Mouse (Mus musculus) bone marrow, adult 2 months (tissue): ENCODE results near the gene Vti1a. TPM values are rescaled to one million over a fixed set of nuclear protein-coding genes. Genes with fewer than 3 reads are reported as not detected.
A peak's percentile ranks its signal among the peaks of the same experiment; 100 is the strongest.

Source experiments
- H3K27ac ChIP-seq: fragments of 200-500 bp; 2 replicates; pipeline ENCODE4 v1.5.1; 2012; ENCODE audit warnings: low read depth, mild to moderate bottlenecking, control low read depth, inconsistent platforms, low read length; ENCODE audit not compliant: control insufficient read depth, poor library complexity, insufficient read depth
- H3K4me1 ChIP-seq: fragments of 200-500 bp; 2 replicates; pipeline ENCODE4 v1.6.1; 2011; ENCODE audit warnings: low read length; ENCODE audit not compliant: control insufficient read depth, insufficient read depth
- H3K4me3 ChIP-seq: fragments of 200-500 bp; replicated peaks from 2 replicates; pipeline ENCODE3; 2011; ENCODE audit warnings: mild to moderate bottlenecking, low read depth, low read length, control low read depth; ENCODE audit not compliant: control insufficient read depth
- CTCF ChIP-seq: fragments of 200-500 bp; IDR thresholded peaks from 2 replicates; pipeline ENCODE4 v1.5.1; 2011; ENCODE audit warnings: low read length, control low read depth; ENCODE audit not compliant: control insufficient read depth, insufficient read depth
- POLR2A ChIP-seq: fragments of 200-500 bp; IDR thresholded peaks from 2 replicates; pipeline ENCODE4 v1.6.1; 2011; ENCODE audit warnings: low read depth, mild to moderate bottlenecking, control low read depth, low read length, borderline replicate concordance; ENCODE audit not compliant: control insufficient read depth
- WGBS: fragments of 180-500 bp; shearing (Covaris S2); methylation state at CpG from one replicate; pipeline ENCODE4 v1.1.7; 2018; 5-methylcytosine and 5-hydroxymethylcytosine counted together
- polyA plus RNA-seq: library from polyadenylated mRNA; stranded (reverse); fragments of >200 nt; gene quantifications from 2 replicates; pipeline ENCODE4 v1.2.4, GENCODE M21; 2011; ENCODE audit warnings: low replicate concordance; ENCODE audit not compliant: missing spikeins, insufficient read depth, insufficient read length

Gene Vti1a
- polyA plus RNA-seq, 1 experiment, result 11.4 TPM

DNA sequence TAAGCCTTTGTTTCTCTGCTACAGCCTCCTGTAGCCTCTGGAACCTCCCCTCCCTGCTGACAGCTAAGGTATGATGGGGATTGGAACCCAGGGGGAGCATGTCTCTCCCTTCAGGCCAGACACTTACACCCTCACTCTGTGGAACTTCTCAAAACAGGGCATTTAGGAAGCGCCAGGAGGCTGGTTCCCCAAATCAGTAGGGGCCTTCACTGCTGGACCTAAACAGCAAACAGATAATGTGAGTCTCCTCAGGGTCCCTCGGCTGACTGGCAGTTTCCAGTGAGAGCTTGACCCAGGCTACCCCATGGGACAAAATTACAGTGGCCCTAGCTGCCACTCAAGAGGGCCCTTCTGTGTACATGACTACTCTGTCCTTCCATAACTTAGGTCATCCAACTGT lies 325.8 kb downstream of the Vti1a start:
- TF ChIP-seq POLR2A (no peak), CTCF (no peak)
- no peaks in the 10 kb centered on the region; the same call in 1 of the 2 replicates for H3K4me1 ChIP-seq
- H3K4me3 ChIP-seq, result no peak overlapping the region
- WGBS, result 61% methylated on average over 2 of the region's 2 CpGs
- H3K27ac ChIP-seq, result no peak overlapping the region

DNA sequence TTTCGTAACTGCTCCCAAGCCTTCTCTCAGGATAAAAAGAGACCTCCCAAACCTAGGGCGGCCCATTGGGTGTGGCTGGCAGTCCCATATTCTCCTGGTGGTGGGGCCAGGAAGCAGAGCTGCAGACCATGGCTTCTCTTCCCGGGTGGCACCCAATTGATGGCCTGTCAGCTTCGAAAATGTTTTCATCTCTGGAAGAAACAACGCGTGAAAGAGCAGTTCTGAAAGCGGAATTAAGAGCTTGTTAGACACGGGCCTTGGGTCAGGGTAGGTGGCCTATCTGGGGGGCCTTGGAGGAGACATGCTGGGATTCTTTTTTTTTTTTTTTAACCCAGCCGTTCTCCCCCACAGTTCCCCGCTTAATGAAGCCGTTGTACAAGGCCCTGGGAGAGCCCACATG lies 326.3 kb downstream of the Vti1a start:
- Histone ChIP-seq H3K4me3 (no peak overlapping the region), H3K27ac (no peak overlapping the region), H3K4me1 (no peaks in the 10 kb centered on the region; the same call in 1 of the 2 replicates)
- WGBS, result 76% methylated on average over 11 of the region's 11 CpGs
- no peak for TF ChIP-seq POLR2A
- no peak for TF ChIP-seq CTCF

DNA sequence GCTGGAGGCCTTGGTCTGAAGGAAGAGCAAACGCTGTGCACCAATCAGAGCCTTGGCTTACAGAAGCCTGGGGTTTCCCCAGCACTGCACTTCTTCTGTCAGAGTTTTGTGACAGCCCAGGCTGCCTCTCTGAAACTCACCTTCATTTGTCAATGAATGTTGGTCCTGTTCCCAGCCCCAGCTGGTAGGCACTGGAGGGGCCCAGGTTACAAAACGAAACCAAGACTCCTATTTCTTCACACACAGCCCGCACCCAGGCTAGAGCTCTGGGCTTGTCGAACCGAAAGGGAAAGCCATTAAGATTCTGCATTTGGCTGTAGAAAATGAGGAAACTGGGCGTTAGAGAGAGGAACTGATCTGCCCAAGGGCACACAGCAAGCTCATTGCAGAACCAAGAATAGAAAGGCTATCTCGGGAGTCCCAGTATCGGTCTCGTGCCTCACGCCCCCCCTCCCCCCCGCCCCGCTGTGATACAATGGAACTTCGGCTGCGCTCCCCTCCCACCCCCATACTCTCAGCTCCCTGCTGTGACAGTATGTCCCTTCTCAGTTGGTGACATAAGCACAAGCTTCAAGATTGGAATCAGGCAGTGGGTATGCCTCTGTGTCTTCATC lies 327.3 kb downstream of the Vti1a start:
- peak overlapping the region; percentile 54 for H3K4me3 ChIP-seq
- H3K27ac ChIP-seq, result peak overlapping the region; percentile 63
- H3K4me1 ChIP-seq, result no peaks in the 10 kb centered on the region; the same call in 1 of the 2 replicates
- TF ChIP-seq CTCF (no peak), POLR2A (no peak)
- WGBS, result under 1% methylated on average over 14 of the region's 14 CpGs

DNA sequence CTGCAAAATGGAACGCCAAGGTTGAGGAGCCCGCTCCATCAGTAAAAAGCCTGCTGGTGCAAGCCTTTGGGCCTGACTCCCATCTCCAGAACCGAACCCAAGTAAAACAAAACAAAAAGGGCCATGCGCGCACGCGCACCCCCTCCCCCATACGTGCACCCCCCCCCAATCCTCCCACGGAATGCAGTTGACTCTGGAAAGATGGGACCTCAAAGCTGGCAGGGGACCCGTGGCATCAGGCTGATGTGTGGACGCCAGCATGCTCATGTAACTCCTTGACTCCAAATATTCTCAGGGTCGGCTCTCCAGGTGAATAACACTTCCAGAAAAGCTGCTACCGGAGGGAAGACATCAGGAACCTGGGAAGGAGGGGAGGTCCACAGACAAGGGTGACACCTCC lies 327.8 kb downstream of the Vti1a start:
- no peaks in the 10 kb centered on the region; the same call in 1 of the 2 replicates for H3K4me1 ChIP-seq
- TF ChIP-seq CTCF (no peak), POLR2A (no peak)
- H3K27ac ChIP-seq, result peak overlapping the region; percentile 18; the same call in 1 of the 2 replicates
- WGBS, result 57% methylated on average over 13 of the region's 13 CpGs
- H3K4me3 ChIP-seq, result no peak overlapping the region

DNA sequence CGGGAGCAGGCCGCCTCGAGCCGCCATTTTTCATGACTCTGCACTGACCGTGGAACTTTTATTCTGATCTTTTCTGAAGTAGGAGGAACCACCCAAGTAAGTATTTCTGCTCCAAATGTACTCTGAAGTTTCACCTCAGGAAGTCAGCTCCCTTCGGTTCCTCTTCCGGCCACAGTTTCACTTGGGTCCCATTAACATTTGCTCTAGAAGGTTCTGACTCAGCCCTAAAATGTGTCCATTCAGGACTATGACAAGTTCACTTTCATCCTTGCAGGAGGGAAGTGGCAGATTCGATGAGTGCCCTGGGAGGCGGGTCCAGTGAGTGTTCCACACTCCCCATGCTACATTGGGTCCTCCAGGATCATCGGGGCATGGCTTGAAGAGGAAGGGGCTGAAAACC lies 333.3 kb downstream of the Vti1a start:
- Histone ChIP-seq H3K27ac (no peak overlapping the region; the same call in 1 of the 2 replicates), H3K4me3 (no peak overlapping the region), H3K4me1 (peaks cover 4% of the 10 kb centered on the region; the same call in 1 of the 2 replicates)
- 26% methylated on average over 10 of the region's 10 CpGs for WGBS
- TF ChIP-seq POLR2A (no peak), CTCF (no peak)

DNA sequence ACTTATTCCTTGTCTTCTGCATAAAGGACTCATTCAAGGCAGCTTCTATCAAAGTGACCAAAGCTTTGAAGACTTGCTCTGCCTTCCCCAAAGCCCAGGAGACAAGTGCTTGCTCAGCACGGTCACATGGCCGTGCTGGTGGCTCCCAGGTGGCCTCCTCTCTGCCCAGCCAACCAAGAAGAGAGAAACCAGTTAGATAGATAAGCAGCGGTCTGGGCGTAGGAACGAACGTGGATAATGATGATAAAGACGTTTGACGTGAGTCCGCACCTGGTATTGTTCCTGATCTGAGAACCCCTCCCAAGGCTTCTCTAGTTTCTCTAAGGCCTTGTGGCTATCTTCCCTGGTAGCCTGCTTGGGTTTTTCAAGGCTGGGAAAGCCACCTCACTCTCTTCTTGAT lies 334.9 kb downstream of the Vti1a start:
- TF ChIP-seq CTCF (no peak), POLR2A (no peak)

DNA sequence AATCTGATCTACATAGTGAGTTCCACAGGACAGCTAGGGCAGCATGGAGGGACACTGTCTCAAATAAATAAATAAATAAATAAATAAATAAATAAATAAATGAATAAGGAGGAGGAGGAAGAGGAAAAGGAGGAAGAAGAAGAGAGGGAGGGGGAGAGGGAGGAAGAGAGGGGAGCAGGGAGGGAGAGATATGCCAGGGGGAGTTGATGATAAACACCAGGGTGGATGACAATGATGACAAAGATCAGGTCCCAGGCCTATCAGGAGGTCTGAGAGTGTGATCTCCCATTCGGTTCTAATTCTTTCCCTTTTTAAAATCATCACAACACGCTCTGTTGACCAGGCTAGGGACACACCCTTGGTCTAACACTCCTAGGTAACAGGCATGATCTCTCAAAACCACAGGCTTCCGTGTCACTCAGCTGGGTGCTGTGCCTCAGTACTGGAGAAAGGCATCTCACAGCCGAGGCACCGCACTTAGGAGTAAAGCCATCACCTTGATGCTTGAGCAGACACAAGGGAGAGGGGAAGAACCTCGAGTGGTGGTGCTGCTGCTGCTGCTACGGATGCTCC lies 336.7 kb downstream of the Vti1a start:
- WGBS, result 67% methylated on average over 7 of the region's 7 CpGs
- Histone ChIP-seq H3K27ac (no peak overlapping the region), H3K4me3 (no peak overlapping the region), H3K4me1 (peaks cover 4% of the 10 kb centered on the region; the same call in 1 of the 2 replicates)
- TF ChIP-seq CTCF (no peak), POLR2A (no peak)

More for the DNA sequence above, 334.9 kb downstream of the Vti1a start:
- Histone ChIP-seq H3K4me1 (peaks cover 4% of the 10 kb centered on the region; the same call in 1 of the 2 replicates), H3K27ac (no peak overlapping the region), H3K4me3 (no peak overlapping the region)
- 64% methylated on average over 9 of the region's 9 CpGs for WGBS

DNA sequence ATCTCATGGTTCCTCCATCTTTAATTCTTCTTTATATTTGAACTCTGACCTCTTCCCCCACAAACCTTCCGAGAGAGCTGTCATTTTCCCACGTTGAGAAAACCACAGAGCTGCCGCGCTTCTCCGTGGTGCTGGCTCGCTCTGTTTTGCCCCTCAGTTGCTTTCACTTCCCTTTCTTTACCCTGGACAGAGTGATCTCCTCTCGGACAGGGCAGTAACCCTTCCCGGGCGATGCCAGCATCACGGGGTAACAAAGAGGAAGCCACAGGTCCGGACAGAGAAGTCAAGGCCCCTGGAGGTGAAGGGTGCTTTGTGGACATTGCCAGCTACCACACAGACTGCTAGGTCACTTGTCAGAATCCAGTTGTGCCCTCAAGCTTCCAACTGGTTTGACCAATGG lies 344.1 kb downstream of the Vti1a start:
- Histone ChIP-seq H3K27ac (no peak overlapping the region), H3K4me1 (no peaks in the 10 kb centered on the region), H3K4me3 (no peak overlapping the region)
- WGBS, result 6% methylated on average over 11 of the region's 11 CpGs
- no peak for TF ChIP-seq POLR2A
- no peak for TF ChIP-seq CTCF
